Mouse (Mus musculus): ENCODE measurements around the gene Tmem45a. TPM values are rescaled to one million over a fixed set of nuclear protein-coding genes. Genes with fewer than 3 reads are reported as not detected.

The Tmem45a gene
- polyA plus RNA-seq, 1 experiment from 2014 or later = 9.0 TPM

DNA sequence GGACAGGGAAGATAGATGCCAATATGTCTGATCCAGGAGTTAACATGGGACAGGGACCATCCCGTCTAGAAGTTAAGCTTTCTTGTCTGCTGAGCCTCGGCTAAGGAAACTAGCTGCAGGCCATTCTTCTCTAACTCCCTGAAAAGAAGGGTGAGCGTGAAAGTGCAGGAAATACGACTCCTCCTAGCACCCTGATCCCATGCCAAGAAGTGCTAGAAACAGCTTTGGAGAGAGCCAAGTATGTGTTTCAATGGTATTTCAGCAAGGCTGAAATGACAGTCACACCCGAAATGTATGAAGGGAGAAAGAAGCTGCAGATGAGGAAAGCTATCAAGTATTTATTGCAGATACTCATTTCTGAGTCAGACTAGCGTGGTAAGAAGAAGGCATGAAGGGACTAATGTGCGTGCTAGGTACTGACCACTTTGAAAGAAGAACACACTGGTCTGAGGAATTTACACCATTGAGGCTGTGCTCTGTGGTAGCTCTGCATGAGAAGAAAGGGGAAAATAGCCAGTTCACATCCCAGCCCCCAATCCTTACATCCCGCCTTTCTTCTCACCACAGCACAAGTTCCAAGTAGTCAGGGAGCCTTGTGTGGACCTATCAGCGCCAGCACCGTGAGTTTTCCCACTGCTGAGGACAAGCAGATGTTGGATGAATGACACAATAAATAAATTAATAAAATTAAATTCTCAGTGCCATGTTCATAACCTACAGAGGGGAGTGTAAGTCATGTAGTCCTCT, 33.0 kb downstream of the Tmem45a start:
- Histone ChIP-seq H3K4me2 (no peak overlapping the region), H3K4me3 (no peak overlapping the region), H3K9me3 (no peaks in the 10 kb centered on the region), H3K36me3 (no peaks in the 10 kb centered on the region), H3K4me1 (replicated peaks) (no peaks in the 10 kb centered on the region), H3K27me3 (no peaks in the 10 kb centered on the region), H3K27ac (no peak overlapping the region), H3K9ac (no peak overlapping the region)
- no peak for ATAC-seq (ENCODE audit: low FRiP score)
- whole genome bisulfite sequencing = 70% methylated on average over 10 of the region's 10 CpGs

DNA sequence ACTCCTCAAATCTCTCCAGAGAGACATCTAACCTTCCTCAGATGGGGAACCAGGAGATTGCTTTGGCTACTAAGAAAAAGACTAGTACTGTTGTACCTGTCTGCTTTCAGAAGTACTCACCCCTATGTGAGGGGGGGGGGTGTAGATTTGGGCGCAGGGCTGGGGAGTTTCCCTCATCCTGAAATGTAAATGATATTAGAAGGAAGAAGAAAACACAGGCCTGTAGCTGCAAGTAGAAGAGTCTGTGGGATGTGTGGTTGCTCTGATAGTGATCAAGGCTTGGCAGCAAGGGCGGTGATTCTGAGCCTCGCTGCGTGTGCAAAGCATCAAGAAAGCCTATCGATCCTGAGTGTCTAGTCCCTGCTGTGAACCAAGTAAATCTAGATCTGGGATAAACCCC, 43.0 kb downstream of the Tmem45a start:
- no peaks in the 10 kb centered on the region for H3K9me3 ChIP-seq
- ATAC-seq (ENCODE audit: low FRiP score) = no peak
- H3K4me3 ChIP-seq = no peak overlapping the region
- 95% methylated on average over 5 of the region's 5 CpGs for WGBS
- H3K36me3 ChIP-seq = no peaks in the 10 kb centered on the region
- no peak overlapping the region for H3K4me2 ChIP-seq
- no peak overlapping the region for H3K9ac ChIP-seq
- H3K4me1 ChIP-seq (replicated peaks) = no peaks in the 10 kb centered on the region
- H3K27ac ChIP-seq = no peak overlapping the region
- H3K27me3 ChIP-seq = no peaks in the 10 kb centered on the region

DNA sequence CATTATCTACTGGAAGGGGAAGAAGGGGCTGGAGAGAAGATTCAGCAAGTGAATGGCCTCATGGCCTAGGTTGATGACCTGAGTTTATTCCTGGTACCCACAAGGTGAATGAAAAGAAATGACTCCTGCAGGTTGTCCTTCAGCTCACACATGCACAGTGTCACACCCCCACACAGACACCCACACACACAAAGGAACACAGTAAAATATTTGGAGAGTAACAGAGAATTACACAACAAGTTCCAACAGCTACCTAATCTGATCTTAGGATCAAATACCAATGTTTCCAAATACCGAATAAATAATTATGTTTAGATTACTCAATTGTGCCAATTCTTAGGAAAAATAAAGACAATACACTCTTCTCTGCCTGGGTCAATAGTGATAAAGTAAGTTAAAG, 52.7 kb downstream of the Tmem45a start:
- Histone ChIP-seq H3K27me3 (no peaks in the 10 kb centered on the region), H3K9me3 (no peaks in the 10 kb centered on the region), H3K27ac (no peak overlapping the region), H3K4me2 (no peak overlapping the region), H3K9ac (no peak overlapping the region), H3K36me3 (no peaks in the 10 kb centered on the region), H3K4me3 (no peak overlapping the region), H3K4me1 (replicated peaks) (no peaks in the 10 kb centered on the region)
- WGBS = 92% methylated on average over 1 of the region's 1 CpGs
- ATAC-seq (ENCODE audit: low FRiP score) = no peak

DNA sequence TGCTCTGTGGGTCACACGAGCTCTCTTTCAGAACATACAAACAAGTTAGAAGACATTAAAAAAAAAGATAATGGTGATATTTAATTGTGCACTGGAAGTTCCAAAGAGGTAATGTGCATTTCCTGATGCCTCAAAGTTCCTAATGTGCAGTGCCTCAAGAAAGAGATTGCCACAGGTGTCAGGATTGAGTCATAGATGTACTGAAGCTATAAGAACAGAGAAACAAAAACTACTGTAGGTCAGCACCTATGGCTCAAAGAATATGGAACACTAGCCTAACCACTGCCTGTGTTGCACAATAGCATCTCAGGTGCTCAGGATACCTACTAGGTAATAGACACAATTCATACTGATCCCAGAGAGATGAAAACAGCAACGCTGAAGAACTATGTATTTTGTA, 54.0 kb downstream of the Tmem45a start:
- WGBS = 85% methylated on average over 2 of the region's 2 CpGs
- Histone ChIP-seq H3K9ac (no peak overlapping the region), H3K4me1 (replicated peaks) (no peaks in the 10 kb centered on the region), H3K4me3 (no peak overlapping the region), H3K9me3 (no peaks in the 10 kb centered on the region), H3K27ac (no peak overlapping the region), H3K27me3 (no peaks in the 10 kb centered on the region), H3K36me3 (no peaks in the 10 kb centered on the region), H3K4me2 (no peak overlapping the region)
- no peak for ATAC-seq (ENCODE audit: low FRiP score)

DNA sequence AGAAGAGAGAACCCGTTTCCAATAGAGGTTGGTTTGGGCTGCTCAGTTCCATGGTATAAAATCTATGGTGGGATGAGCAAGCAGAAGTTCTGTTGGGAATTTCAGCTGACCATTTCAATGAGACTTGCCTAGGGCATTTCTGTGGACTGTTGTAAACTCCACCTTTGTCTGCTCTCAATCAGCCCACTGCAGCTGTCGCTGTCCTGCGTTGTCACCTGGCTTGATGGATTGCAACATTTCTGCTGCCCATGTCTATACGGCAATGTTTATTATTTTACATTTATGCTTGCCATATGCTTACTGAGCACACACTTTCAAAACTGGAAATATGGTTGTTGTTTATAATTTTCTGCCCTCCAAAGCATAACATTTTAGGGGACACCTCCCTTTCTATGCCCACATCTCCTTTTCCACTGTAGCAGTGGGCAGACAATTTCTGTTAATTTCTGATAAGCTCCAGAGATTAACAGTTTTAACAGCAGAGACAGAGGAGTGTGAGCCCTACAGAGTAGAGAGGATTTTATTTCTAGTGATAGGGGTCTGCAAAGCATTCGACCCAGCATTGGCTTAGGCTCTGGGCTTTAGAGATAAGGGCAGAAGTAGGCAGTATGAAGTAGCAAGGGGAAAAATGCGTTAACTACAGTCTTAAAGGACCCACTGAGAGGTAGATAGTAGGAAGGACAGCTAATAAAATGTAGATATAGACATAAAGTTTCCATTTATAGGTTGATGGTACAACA, 84.4 kb downstream of the Tmem45a start:
- Histone ChIP-seq H3K36me3 (no peaks in the 10 kb centered on the region), H3K4me2 (no peak overlapping the region), H3K4me1 (replicated peaks) (no peaks in the 10 kb centered on the region), H3K9ac (no peak overlapping the region), H3K27me3 (no peaks in the 10 kb centered on the region), H3K27ac (no peak overlapping the region), H3K9me3 (no peaks in the 10 kb centered on the region), H3K4me3 (no peak overlapping the region)
- no peak for ATAC-seq (ENCODE audit: low FRiP score)
- 89% methylated on average over 6 of the region's 6 CpGs for WGBS

DNA sequence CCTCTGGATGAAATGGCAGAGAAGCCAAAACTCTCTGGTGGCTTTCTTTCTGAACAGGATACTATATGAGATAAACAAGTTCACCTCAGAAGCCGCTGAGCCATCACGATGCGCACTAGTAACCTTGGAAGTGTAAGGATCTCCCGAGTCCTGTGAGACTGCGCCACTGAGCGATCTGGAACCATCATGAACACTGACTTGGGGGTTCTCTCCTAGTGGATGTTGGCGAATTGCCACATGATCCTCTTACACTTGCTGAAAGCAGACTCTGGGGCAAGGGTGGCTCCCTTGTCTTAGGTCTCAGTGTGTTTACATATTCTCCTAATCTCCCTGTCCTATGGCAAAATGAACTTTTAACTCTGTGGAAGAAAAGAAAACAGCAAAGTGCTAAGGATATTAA, 85.0 kb downstream of the Tmem45a start:
- Histone ChIP-seq H3K36me3 (no peaks in the 10 kb centered on the region), H3K9ac (no peak overlapping the region), H3K4me3 (no peak overlapping the region), H3K4me1 (replicated peaks) (no peaks in the 10 kb centered on the region), H3K4me2 (no peak overlapping the region), H3K27me3 (no peaks in the 10 kb centered on the region), H3K27ac (no peak overlapping the region), H3K9me3 (no peaks in the 10 kb centered on the region)
- 89% methylated on average over 7 of the region's 7 CpGs for WGBS
- no peak for ATAC-seq (ENCODE audit: low FRiP score)

DNA sequence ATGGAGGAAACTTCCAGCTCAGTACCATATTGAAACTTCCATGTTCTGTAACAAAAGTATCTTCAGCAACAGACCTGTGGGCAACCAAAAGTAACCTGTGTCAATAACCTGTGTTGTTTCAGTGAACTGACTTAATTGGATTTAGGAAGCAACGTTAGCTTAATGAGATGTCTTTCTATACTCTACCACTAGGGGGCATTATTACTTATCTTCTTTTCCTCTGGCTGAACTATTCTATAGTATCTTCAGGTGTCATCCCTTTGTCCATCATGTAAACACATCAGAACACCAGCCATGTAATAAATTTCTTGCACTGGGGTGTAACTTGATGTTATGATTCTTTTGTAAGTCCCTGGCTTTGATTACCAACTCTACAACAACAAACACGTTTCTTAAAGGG, 85.5 kb downstream of the Tmem45a start:
- Histone ChIP-seq H3K36me3 (no peaks in the 10 kb centered on the region), H3K9ac (no peak overlapping the region), H3K4me1 (replicated peaks) (no peaks in the 10 kb centered on the region), H3K9me3 (no peaks in the 10 kb centered on the region), H3K27ac (no peak overlapping the region), H3K4me3 (no peak overlapping the region), H3K27me3 (no peaks in the 10 kb centered on the region), H3K4me2 (no peak overlapping the region)
- 44% methylated on average over 2 of the region's 2 CpGs for WGBS
- ATAC-seq (ENCODE audit: low FRiP score) = no peak

DNA sequence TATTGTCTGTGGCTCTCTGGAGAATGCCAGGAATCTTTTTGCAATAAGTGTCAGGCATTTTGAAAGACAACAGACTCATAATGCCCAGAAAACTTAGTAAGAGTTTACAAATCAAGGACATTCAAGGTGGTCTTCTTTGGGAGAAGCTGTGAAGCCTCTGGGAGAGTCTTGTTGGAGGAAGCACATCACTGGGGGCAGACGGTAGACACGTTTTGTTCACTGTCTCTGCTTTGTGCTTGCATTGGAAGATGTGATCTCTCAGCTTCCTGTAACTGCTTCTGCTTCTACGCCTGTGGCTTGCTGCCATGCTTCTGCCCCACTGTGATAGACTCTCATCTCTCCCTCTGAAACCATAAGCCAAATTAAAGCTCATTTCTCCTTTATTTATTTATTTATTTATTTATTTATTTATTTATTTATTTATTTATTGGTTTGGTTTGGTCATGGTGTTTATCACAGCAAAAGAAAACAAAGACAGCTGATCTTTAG, 86.4 kb downstream of the Tmem45a start:
- Histone ChIP-seq H3K4me2 (no peak overlapping the region), H3K4me1 (replicated peaks) (no peaks in the 10 kb centered on the region), H3K27ac (no peak overlapping the region), H3K9me3 (no peaks in the 10 kb centered on the region), H3K36me3 (no peaks in the 10 kb centered on the region), H3K4me3 (no peak overlapping the region), H3K27me3 (no peaks in the 10 kb centered on the region), H3K9ac (no peak overlapping the region)
- 92% methylated on average over 3 of the region's 3 CpGs for WGBS
- ATAC-seq (ENCODE audit: low FRiP score) = no peak

DNA sequence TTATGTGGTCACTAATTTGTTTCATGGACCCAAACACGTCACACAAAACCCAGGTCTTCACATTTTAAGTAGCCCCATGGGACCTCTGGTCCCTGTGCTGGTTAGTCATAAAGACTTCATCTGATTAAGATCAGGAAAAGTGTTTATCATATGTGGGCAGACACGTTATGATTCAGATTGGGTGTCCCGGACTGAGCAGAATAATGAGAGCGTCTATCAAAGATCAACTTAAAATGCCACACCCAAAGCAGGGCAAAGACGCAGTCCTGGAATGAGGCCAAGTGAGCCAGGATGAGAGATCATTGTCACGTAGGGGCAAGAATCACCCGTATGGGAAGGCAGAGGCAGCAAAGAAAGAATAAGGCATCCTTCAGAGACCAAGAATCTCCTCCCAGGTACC, 87.1 kb downstream of the Tmem45a start:
- no peaks in the 10 kb centered on the region for H3K9me3 ChIP-seq
- H3K36me3 ChIP-seq = no peaks in the 10 kb centered on the region
- H3K4me3 ChIP-seq = no peak overlapping the region
- no peak for ATAC-seq (ENCODE audit: low FRiP score)
- 81% methylated on average over 7 of the region's 7 CpGs for WGBS
- no peak overlapping the region for H3K27ac ChIP-seq
- no peaks in the 10 kb centered on the region for H3K27me3 ChIP-seq
- H3K4me2 ChIP-seq = no peak overlapping the region
- H3K4me1 ChIP-seq (replicated peaks) = no peaks in the 10 kb centered on the region
- H3K9ac ChIP-seq = no peak overlapping the region

DNA sequence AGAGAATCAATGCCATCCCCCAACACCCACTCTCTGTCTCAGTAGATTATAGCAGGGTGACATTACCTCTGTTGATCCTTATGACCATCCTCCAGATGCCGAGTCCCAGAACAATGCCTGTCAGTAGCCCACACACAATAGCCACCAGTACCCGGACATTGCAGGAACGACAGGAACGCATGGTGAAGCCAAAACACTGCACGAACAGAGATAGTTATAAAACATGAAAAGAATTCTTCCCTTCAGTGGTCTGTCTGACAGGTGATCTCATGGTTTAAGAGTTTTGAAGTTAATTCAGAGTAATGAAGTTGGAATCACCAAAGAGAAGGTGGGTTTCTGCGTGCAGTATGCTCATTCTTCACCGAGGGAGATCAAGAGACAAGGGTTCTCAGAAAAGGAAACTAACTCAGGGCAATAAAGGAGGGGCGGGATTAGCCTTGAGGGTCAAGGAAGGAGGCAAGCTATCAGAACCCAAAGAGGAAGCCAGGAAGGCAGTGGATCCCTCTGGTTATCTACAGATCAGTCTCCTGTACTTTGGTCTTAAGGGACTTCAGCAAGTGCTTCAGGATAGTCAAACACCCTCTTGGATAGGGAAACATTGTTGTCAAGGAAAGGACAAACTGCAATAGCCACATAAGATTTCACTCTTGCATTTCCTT, 90.4 kb downstream of the Tmem45a start, which contains the start of gene Adgrg7:
TSS of gene Adgrg7 (minus strand) at position 375 of the 659 bp plus-strand sequence.
- 82% methylated on average over 8 of the region's 8 CpGs for WGBS
- Histone ChIP-seq H3K4me1 (replicated peaks) (no peaks in the 10 kb centered on the region), H3K27me3 (no peaks in the 10 kb centered on the region), H3K27ac (no peak within 1 kb of the TSS), H3K9me3 (no peaks in the 10 kb centered on the region), H3K9ac (no peak within 1 kb of the TSS), H3K36me3 (no peaks in the 10 kb centered on the region), H3K4me3 (no peak within 1 kb of the TSS), H3K4me2 (no peak within 1 kb of the TSS)
- no peak for ATAC-seq (ENCODE audit: low FRiP score)

DNA sequence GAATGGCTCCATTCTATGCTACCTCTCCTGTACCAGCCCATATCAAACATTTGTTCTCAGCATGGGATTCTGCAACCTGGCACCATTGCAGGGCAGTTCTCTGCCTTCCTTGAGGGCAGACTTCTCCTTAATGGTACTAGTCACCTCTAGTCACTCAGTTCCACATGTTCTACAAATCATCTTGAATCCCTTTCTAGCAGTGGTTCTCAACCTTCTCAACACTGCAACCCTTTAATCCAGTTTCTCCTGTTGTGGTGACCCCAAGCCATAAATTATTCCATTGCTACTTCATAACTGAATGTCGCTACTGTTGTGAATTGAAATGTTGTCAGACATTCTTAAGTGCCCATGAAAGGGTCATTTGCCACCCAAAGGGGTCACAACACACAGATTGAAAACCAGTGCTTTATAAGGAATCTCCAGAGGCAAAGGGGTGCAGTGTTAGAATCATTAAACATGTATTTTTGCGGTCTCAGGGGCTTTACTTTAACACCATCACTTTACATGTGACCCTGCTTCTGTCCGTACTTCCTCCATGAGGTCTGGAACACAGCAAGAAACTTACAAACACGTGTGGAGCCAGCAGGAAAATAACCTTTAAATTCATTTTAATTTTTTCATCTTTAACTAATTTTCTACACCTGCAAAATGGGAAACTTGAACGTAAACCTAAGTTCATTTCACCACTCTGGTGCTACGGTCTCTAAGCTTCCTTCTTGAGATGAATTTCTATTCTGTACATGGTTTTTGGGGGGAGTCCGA, 91.4 kb downstream of the Tmem45a start:
- Histone ChIP-seq H3K4me2 (no peak overlapping the region), H3K36me3 (no peaks in the 10 kb centered on the region), H3K9me3 (no peaks in the 10 kb centered on the region), H3K4me3 (no peak overlapping the region), H3K27me3 (no peaks in the 10 kb centered on the region), H3K27ac (no peak overlapping the region), H3K4me1 (replicated peaks) (no peaks in the 10 kb centered on the region), H3K9ac (no peak overlapping the region)
- ATAC-seq (ENCODE audit: low FRiP score) = no peak
- 84% methylated on average over 7 of the region's 7 CpGs for WGBS

DNA sequence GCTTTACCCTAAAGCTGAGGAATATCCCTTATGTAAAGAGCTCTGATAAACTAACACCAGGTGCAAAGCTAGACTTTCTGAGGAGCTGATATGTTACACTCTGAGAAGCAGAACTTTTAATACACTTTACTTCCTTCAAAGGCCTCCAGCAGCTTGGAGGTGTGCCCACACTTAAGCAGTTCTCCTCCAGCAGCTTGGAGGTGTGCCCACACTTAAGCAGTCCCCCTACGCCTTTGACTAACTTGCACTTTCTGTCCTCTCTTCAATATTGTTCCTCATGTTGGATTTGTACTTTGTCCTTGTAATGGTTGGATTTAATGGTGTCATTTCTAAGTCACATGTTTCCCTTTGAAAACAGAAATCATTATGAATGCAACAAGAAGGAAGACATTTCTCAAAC, 92.2 kb downstream of the Tmem45a start:
- Histone ChIP-seq H3K27ac (no peak overlapping the region), H3K4me2 (no peak overlapping the region), H3K4me3 (no peak overlapping the region), H3K36me3 (no peaks in the 10 kb centered on the region), H3K9me3 (no peaks in the 10 kb centered on the region), H3K27me3 (no peaks in the 10 kb centered on the region), H3K4me1 (replicated peaks) (no peaks in the 10 kb centered on the region), H3K9ac (no peak overlapping the region)
- ATAC-seq (ENCODE audit: low FRiP score) = no peak
- whole genome bisulfite sequencing = 84% methylated on average over 1 of the region's 1 CpGs
